In genomic region chr1:172490261-172490661, GRCm38 (mm10) we compare ENCODE assay signal across 9 mouse cellular contexts. TPM values are rescaled to one million over a fixed set of nuclear protein-coding genes. Genes with fewer than 3 reads are reported as not detected.
DNase-seq lines count a peak whose midpoint lies in the region; ATAC-seq lines count a peak whose summit lies in the region.
"Had no signal": no experiment of that assay in that cellular context is flagged by ENCODE, and none has a peak within 500 bp of the region (broad histone marks: within the 10 kb centered on the region; RNA-seq: fewer than 3 reads in every experiment).

No protein-coding gene starts in this region.

- H3K36me3 ChIP-seq in forebrain, embryonic 13.5 days (ENCODE audit: poor library complexity, severe bottlenecking): peaks cover 80% of the 10 kb centered on the region
- H3K36me3 ChIP-seq in liver, embryonic 15.5 days (replicated peaks): no peaks in the 10 kb centered on the region
- H3K36me3 ChIP-seq in neural tube, embryonic 12.5 days: peaks cover 60% of the 10 kb centered on the region
- 0 out of 2 replicates have a peak, but pooled peaks cover 3% of the 10 kb centered on the region for H3K36me3 ChIP-seq in stomach, embryonic 16.5 days (ENCODE audit: control insufficient read depth, insufficient read depth, low read length)

- 11% methylated on average over 9 of the region's 10 CpGs for WGBS in forebrain, embryonic 13.5 days
- WGBS in liver, embryonic 15.5 days (ENCODE audit: insufficient replicate concordance): 11% methylated on average over 10 of the region's 10 CpGs
- 12% methylated on average over 10 of the region's 10 CpGs for WGBS in neural tube, embryonic 12.5 days
- 13% methylated on average over 10 of the region's 10 CpGs for WGBS in stomach, embryonic 16.5 days

- H3K27me3 ChIP-seq in forebrain, embryonic 13.5 days: no peaks in the 10 kb centered on the region
- H3K27me3 ChIP-seq in liver, embryonic 15.5 days: no peaks in the 10 kb centered on the region; the same call in 1 of the 2 replicates
- H3K27me3 ChIP-seq in neural tube, embryonic 12.5 days (replicated peaks): no peaks in the 10 kb centered on the region
- H3K27me3 ChIP-seq in stomach, embryonic 16.5 days (ENCODE audit: control insufficient read depth, insufficient read depth, low read length): no peaks in the 10 kb centered on the region

- peak overlapping the region; percentile 43 for H3K9ac ChIP-seq in forebrain, embryonic 13.5 days
- no peak overlapping the region for H3K9ac ChIP-seq in liver, embryonic 15.5 days
- no peak overlapping the region for H3K9ac ChIP-seq in neural tube, embryonic 12.5 days
- peak overlapping the region; percentile 61 for H3K9ac ChIP-seq in stomach, embryonic 16.5 days (ENCODE audit: low read length)

- H3K4me3 ChIP-seq in forebrain, embryonic 13.5 days: no peak overlapping the region
- peak overlapping the region; percentile 13; the same call in 1 of the 2 replicates for H3K4me3 ChIP-seq in liver, embryonic 15.5 days (replicated peaks)
- H3K4me3 ChIP-seq in neural tube, embryonic 12.5 days: no peak overlapping the region
- H3K4me3 ChIP-seq in stomach, embryonic 16.5 days (replicated peaks; ENCODE audit: low read length): peak overlapping the region; percentile 32
- H3K4me3 ChIP-seq: erythroblast, embryonic 14.5 days had no signal

- H3K9me3 ChIP-seq in forebrain, embryonic 13.5 days (replicated peaks): no peaks in the 10 kb centered on the region
- no peaks in the 10 kb centered on the region for H3K9me3 ChIP-seq in liver, embryonic 15.5 days (replicated peaks)
- no peaks in the 10 kb centered on the region for H3K9me3 ChIP-seq in neural tube, embryonic 12.5 days
- H3K9me3 ChIP-seq in stomach, embryonic 16.5 days (replicated peaks; ENCODE audit: control insufficient read depth, low read length): no peaks in the 10 kb centered on the region

- DNase-seq in CD8-positive naive resting alpha-beta T cell, adult 2 months (ENCODE audit: low read depth in 2 of 2, low spot score in 2 of 2): peak; percentile 77 to 80
- DNase-seq in c-Kit-negative CD71-positive TER-119-positive erythroid progenitor cells, embryonic 14.5 days (ENCODE audit: low read depth, low spot score): peak; percentile 16
- peak; percentile 89 to 96 for DNase-seq in heart, postnatal 10 days
- DNase-seq in kidney, postnatal 36 days: peak; percentile 89 to 95

- intact Hi-C loops in heart, postnatal 10 days (cut with DNase I): loop anchor here (1.0 to 10.0 kb wide), 3 partner anchors 78 to 905 kb away; no protein-coding TSS in a partner anchor

- H3K27ac ChIP-seq in forebrain, embryonic 13.5 days: no peak overlapping the region
- no peak overlapping the region for H3K27ac ChIP-seq in liver, embryonic 15.5 days (replicated peaks)
- H3K27ac ChIP-seq in neural tube, embryonic 12.5 days: no peak overlapping the region
- H3K27ac ChIP-seq in stomach, embryonic 16.5 days (ENCODE audit: low read length): no peak overlapping the region

- peak; percentile 40 for ATAC-seq in forebrain, embryonic 13.5 days
- peak; percentile 42; the same call in 1 of the 2 replicates for ATAC-seq in liver, embryonic 15.5 days (ENCODE audit: insufficient read depth)
- ATAC-seq in neural tube, embryonic 12.5 days (ENCODE audit: low FRiP score, low read depth): peak; percentile 41
- ATAC-seq in stomach, embryonic 16.5 days (ENCODE audit: insufficient read depth, low FRiP score): peak; percentile 71; the same call in 1 of the 2 replicates

- H3K4me1 ChIP-seq in forebrain, embryonic 13.5 days: peaks cover 44% of the 10 kb centered on the region
- H3K4me1 ChIP-seq in liver, embryonic 15.5 days (replicated peaks): no peaks in the 10 kb centered on the region
- H3K4me1 ChIP-seq in neural tube, embryonic 12.5 days: peaks cover 38% of the 10 kb centered on the region
- peaks cover 7% of the 10 kb centered on the region; the same call in 1 of the 2 replicates for H3K4me1 ChIP-seq in stomach, embryonic 16.5 days (ENCODE audit: control insufficient read depth, insufficient read depth, low read length)

- H3K4me2 ChIP-seq in forebrain, embryonic 13.5 days: peak overlapping the region; percentile 38
- H3K4me2 ChIP-seq in liver, embryonic 15.5 days: peak overlapping the region; percentile 45
- peak overlapping the region; percentile 48 for H3K4me2 ChIP-seq in neural tube, embryonic 12.5 days (replicated peaks)
- H3K4me2 ChIP-seq in stomach, embryonic 16.5 days (ENCODE audit: low read depth, low read length): peak overlapping the region; percentile 54

RNA-seq across cellular contexts. Expression of gene Igsf9, which starts 8.7 kb away (rescaled TPM):
- 78.7 and 90.7 TPM in 2 replicates for polyA plus RNA-seq in forebrain, embryonic 13.5 days (2015; fragmentation: Nextera tagmentation; extraction: Ambion mirVana)
- 1 to 10 TPM; 1.0 to 1.4 TPM for total RNA-seq in heart, postnatal 10 days (2021)
- 0.96 and 1.2 TPM in 2 replicates for polyA plus RNA-seq in liver, embryonic 15.5 days (2015; fragmentation: Nextera tagmentation; extraction: Ambion mirVana)
- 83.5 and 84.1 TPM in 2 replicates for polyA plus RNA-seq in neural tube, embryonic 12.5 days (2016; fragmentation: Nextera tagmentation; extraction: Ambion mirVana)
- polyA plus RNA-seq in stomach, embryonic 16.5 days (2015; fragmentation: Nextera tagmentation; extraction: Ambion mirVana): 51.6 and 55.3 TPM in 2 replicates
- polyA plus RNA-seq: erythroblast, embryonic 14.5 days had no signal

RNA-seq across cellular contexts. Expression of gene Tagln2, which starts 9.6 kb away (rescaled TPM):
- 52.9 and 55.8 TPM in 2 replicates for polyA plus RNA-seq in forebrain, embryonic 13.5 days (2015; fragmentation: Nextera tagmentation; extraction: Ambion mirVana)
- 100 to 1,000 TPM; 173 to 178 TPM for total RNA-seq in heart, postnatal 10 days (2021)
- 121 and 125 TPM in 2 replicates for polyA plus RNA-seq in liver, embryonic 15.5 days (2015; fragmentation: Nextera tagmentation; extraction: Ambion mirVana)
- polyA plus RNA-seq in neural tube, embryonic 12.5 days (2016; fragmentation: Nextera tagmentation; extraction: Ambion mirVana): 105 and 131 TPM in 2 replicates
- polyA plus RNA-seq in stomach, embryonic 16.5 days (2015; fragmentation: Nextera tagmentation; extraction: Ambion mirVana): 377 and 446 TPM in 2 replicates

RNA-seq across cellular contexts. Expression of gene Slamf9, which starts 15.1 kb away (rescaled TPM):
- 0.21 and 0.23 TPM in 2 replicates for polyA plus RNA-seq in forebrain, embryonic 13.5 days (2015; fragmentation: Nextera tagmentation; extraction: Ambion mirVana)
- 1 to 10 TPM; 1.3 to 1.4 TPM for total RNA-seq in heart, postnatal 10 days (2021)
- polyA plus RNA-seq in liver, embryonic 15.5 days (2015; fragmentation: Nextera tagmentation; extraction: Ambion mirVana): 0.78 and 1.2 TPM in 2 replicates
- 0.19 TPM in 1 of 2 replicates, not detected in the other for polyA plus RNA-seq in neural tube, embryonic 12.5 days (2016; fragmentation: Nextera tagmentation; extraction: Ambion mirVana)
- polyA plus RNA-seq in stomach, embryonic 16.5 days (2015; fragmentation: Nextera tagmentation; extraction: Ambion mirVana): 0.59 and 0.91 TPM in 2 replicates
- polyA plus RNA-seq: erythroblast, embryonic 14.5 days had no signal

RNA-seq across cellular contexts. Expression of gene Cfap45, which starts 30.3 kb away (rescaled TPM):
- 1.4 and 2.2 TPM in 2 replicates for polyA plus RNA-seq in forebrain, embryonic 13.5 days (2015; fragmentation: Nextera tagmentation; extraction: Ambion mirVana)
- total RNA-seq in heart, postnatal 10 days (2021): 1 to 10 TPM; 1.8 to 2.8 TPM
- 0.29 and 0.43 TPM in 2 replicates for polyA plus RNA-seq in liver, embryonic 15.5 days (2015; fragmentation: Nextera tagmentation; extraction: Ambion mirVana)
- 2.3 and 2.5 TPM in 2 replicates for polyA plus RNA-seq in neural tube, embryonic 12.5 days (2016; fragmentation: Nextera tagmentation; extraction: Ambion mirVana)
- polyA plus RNA-seq in stomach, embryonic 16.5 days (2015; fragmentation: Nextera tagmentation; extraction: Ambion mirVana): 2.6 and 3.1 TPM in 2 replicates

Comparison
In these comparisons a context has a peak if more than half of its experiments do, and no peak if none do; other contexts are left out.
1. DNase-seq: peak in every context shown above with its lines; median percentile 92 in heart, postnatal 10 days; 92 in kidney, postnatal 36 days; 78 in CD8-positive naive resting alpha-beta T cell, adult 2 months; 16 in c-Kit-negative CD71-positive TER-119-positive erythroid progenitor cells, embryonic 14.5 days.
2. H3K4me3 ChIP-seq: peak in liver, embryonic 15.5 days (single experiment) and stomach, embryonic 16.5 days (single experiment); none in forebrain, embryonic 13.5 days (single experiment) and neural tube, embryonic 12.5 days (single experiment).
3. H3K9ac ChIP-seq: peak in forebrain, embryonic 13.5 days (single experiment) and stomach, embryonic 16.5 days (single experiment); none in liver, embryonic 15.5 days (single experiment) and neural tube, embryonic 12.5 days (single experiment).
4. RNA of gene Igsf9, which starts 8.7 kb away (polyA plus RNA-seq): 83.5 to 84.1 TPM in neural tube, embryonic 12.5 days, 78.7 to 90.7 TPM in forebrain, embryonic 13.5 days and 51.6 to 55.3 TPM in stomach, embryonic 16.5 days; 0.96 to 1.2 TPM in liver, embryonic 15.5 days; every median in the first group is over 10 times any median in the second.
5. Peak in every context shown above with its lines, with median percentiles within 50 percentile points of each other: ATAC-seq and H3K4me2 ChIP-seq.